Mouse (Mus musculus) liver, postnatal 0 days (tissue): ENCODE measurements at regions not wholly inside any gene's neighbourhood (a gene's known extent, or its start where the extent isn't known, plus 50 kb on each side); places are given as distances from the start of the nearest gene placed in this dataset.

ENCODE experiments used
- CTCF ChIP-seq: sonication (generic); IDR thresholded peaks from 2 replicates; pipeline ENCODE4 v1.5.1; 2016; ENCODE audit warnings: antibody characterized with exemption, low read depth
- EP300 ChIP-seq: IDR thresholded peaks from 2 replicates; pipeline ENCODE4 v1.6.1; 2016; ENCODE audit warnings: antibody characterized with exemption, low read depth, mild to moderate bottlenecking

DNA sequence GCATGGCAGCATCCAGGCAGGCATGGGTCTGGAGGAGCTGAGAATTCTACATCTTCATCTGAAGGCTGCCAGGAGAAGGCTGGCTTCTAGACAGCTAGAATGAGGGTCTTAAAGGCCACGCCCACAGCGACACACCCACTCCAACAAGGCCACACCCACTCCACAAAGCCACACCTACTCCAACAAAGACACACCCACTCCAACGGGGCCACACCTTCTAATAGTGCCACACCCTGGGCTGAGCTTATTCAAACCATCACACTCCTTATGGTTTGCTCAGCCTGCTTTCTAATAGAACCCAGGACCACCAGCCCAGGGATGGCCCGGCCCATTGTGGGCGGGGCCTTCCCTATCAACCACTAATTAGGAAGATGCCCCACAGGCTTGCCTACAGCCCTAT is 149.0 kb downstream of the 2410131K14Rik start:
- TF ChIP-seq CTCF, result no peak
- no peak for TF ChIP-seq EP300
